Mouse (Mus musculus) layer of hippocampus, adult 9-10 months (tissue): ENCODE measurements at regions not wholly inside any gene's neighbourhood (a gene's known extent, or its start where the extent isn't known, plus 50 kb on each side); places are given as distances from the start of the nearest gene placed in this dataset.

Source experiments
- DNase-seq: peaks from one replicate; pipeline ENCODE4 v3.0.0; 2022; ENCODE audit warnings: low spot score

DNA sequence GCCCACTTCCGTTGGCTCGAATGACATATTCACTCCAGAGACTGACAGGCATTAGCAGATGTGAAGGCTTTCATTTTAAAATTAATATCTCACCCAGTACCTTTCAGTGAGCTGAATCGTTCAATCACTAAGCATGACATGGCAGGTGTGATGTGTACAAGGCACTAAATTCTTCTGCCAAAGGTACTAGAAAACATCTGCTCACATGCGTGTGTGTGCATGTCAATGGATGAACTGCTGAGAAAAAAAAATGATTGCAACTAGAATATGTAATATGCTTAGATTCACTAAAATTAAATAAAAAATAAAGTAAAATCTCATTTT lies 191.6 kb upstream of the Mageb18 start:
- no peak for DNase-seq

DNA sequence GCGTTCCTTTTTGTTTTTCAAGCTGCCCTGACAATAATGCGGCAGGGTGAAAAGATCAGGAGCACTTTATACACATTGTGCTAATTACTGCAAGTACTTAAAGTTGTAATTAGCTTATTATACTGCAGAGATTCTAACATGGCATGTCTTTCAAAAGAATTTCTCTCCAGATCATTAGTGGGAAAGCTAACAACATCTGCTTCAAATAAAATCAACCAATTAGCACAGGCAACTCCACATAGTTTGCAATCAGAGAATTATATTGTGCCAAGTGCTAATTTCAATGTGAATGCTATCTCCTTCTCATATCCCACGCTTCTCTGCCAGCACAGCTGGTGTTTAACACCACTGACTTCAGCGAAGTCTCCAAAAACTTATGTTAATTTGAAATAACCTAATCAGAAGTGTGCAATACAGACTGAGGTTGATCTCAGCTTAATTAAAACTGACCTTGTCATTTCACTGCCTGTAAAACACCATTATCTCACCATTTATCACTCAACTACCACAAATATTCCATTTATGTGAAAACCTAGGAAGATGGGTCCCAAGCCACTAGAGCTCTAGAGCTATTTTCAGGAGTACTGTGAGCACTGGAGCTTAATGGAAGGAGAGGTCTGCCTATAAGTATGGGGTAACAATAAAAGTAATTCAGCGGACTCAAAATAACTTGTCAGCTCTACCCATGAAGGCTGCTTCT lies 191.1 kb upstream of the Mageb18 start:
- DNase-seq, result no peak

DNA sequence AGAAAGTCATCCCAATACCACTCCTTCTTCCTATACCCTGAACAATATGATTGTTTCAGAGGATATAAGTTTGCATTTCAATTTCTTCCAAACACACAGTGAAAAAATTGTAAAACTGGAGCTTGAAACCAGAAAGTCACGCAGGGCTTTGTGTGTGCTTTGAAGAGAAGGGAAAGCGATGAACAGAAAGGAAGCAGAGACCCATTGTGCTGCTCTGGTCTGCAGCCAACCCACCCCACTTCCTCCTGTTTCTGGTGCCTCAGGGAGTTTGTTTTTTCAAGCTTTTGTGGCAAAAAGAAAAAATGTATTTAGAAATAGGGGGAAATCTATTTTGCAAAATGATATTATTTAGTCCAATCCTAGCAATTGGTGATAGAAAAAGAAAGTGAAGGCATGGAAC lies 187.4 kb upstream of the Mageb18 start:
- no peak for DNase-seq

DNA sequence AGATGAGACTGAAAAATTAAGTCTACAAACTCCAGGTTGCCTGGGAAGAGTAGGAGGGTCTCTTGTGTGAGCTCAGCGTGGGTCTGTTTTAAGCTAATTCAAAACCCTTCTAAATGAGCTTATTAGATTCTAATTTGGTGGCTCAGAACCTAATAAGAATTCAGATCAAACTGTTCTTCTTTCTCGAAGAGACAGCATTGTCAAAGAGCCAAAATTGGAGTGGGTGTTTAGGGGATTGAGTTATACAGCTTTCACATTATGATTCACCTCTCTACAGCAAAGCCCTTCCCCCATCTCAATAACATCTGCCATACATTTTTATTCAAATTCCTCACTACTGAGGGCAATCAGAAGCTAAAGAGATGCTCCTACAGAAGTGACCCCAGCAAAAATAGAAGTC lies 140.7 kb upstream of the Mageb18 start:
- DNase-seq, result no peak

DNA sequence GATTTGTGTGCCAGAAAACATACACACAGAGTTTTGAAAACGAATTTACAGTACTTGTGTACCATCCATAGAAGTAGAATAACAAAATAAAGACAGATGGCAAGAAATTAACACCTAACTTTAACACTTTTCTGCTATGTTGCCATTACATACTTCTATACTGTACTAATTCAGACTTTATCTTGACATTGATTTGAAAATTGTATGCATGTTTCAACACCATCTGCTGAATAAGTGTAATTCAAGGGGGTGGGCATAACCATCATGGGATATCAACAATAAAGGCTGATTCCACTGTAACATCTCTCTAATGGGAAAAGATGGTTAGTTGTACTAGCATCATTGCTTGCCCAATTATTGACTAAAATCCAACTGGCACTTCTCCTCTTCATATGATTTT lies 110.9 kb upstream of the Mageb18 start:
- no peak for DNase-seq

DNA sequence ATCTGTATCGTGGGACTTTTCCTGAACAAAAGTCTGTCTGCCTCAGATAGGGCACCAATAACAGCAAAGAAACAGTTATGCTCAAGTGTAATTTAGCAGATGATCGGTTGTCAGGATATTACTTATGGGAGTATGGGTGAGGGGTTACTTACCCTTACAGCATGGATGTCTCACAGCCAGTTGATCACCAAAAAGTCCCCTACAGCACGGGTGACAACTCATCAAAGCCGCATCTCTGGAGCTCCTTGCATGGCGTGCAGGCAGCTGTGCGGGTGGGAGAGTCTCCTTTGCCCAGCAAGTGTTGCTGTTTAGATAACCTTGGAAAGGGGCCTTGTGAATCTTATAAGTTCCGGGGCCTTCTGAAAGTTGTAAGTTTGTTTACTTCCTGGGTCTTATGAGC lies 80.4 kb upstream of the Mageb18 start:
- DNase-seq, result no peak

DNA sequence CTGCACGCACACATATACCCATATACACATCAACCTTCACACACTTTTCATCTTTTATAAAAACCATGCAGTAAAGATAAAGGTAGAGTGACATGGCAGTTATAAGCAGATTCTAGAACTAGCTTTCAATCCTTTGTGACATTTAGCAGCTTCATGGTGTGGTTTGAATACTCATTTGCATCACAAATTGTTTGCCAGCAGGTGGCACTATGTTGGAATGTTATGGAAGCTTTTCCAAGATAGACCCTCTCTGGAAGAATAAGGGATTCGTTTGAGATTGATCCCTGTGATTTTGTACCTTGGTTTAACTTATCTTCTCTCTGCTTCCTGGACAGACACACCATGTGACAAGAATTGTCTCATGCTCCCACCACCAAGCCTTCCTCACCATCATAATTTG lies 61.8 kb upstream of the Mageb18 start:
- DNase-seq, result peak; percentile 3
